Mouse (Mus musculus): Measurements from ENCODE around the gene Gal.

DNA sequence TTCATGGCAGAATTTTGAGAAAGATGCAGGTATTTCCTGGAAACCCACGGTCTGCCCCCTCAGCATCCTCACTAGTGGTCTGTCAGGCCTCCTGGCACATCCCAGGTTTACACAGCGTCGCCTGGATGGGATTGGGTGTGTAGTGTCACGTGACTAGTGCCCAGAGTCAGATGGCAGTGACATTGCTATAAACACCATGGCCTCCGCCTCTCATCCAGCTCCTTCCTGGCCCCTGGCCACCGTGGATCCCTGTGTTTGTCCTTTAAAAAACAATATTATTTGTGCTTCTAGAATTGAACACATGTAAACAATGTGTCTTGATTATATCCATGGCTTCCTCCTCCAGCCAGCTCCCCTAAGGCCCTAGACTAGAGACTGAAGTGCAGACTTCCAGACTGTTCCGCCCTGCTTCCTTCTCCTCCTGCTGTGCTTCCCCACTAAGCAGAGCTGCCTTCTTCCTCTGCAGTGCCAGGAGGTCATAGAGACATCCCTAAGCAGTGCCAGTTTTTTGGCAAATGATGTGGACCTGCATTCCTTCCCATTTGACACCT lies 38.3 kb downstream of the Gal start:
- TF ChIP-seq CTCF (IDR thresholded peaks at IDR 0.05; ENCODE audit: low read depth, low read length) (no peak), POLR2A (IDR thresholded peaks at IDR 0.05; ENCODE audit: borderline replicate concordance, low read depth, low read length) (no peak)
